Mouse (Mus musculus): Measurements from ENCODE around the gene Inf2. TPM values are rescaled to one million over a fixed set of nuclear protein-coding genes. Genes with fewer than 3 reads are reported as not detected.

The Inf2 gene
- 4.3 and 4.6 TPM in 2 replicates for polyA plus RNA-seq (2014; fragmentation: Nextera tagmentation; extraction: Ambion mirVana)

DNA sequence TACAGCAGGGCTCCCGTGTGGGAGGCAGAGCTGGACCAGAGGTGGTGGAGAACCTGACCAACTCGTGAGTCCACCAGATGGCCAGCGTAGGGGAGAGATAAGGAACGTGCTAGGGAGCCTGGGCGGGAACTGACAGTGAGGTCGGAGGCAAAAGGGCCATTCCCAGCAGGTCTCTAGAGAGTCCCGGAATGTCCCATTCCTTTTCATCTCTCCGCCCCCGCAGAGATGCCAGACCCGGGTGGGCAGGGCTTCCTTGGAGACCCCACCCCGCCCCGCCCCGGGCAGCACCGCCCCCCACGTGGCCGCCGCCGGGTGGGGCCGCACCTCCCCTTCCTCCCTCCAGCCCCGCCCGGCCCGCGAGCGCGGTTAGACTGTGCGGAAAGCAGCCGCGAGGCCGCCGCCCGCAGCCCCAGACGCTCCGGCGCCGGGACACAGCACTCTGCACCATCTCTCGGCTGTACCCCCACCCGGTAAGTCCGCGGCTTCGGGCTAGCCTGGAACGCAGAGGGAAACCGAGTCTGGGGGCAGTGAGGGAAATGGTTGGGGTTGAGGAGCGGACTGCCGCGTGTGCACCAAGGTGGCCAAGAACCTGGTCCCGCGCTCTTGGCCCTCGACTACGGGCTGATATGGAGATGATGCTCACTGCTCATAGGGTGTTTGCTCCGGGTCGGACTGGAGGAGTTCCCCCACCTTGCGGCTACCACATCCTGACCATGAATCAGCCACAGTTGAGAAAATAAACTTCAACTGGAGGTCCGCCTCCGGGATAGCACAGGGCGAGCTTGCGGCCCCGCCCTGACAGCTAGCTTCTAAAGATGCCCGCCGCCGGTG lies at the start of gene Inf2:
Inf2 (plus strand) TSS at position 359 of the 831 bp plus-strand sequence.
- H3K4me1 ChIP-seq (replicated peaks; ENCODE audit: control insufficient read depth, insufficient read depth, low read length): peaks cover 19% of the 10 kb centered on the region
- H3K36me3 ChIP-seq (ENCODE audit: control insufficient read depth, insufficient read depth, low read length): no peaks in the 10 kb centered on the region
- WGBS: under 1% methylated on average over 53 of the region's 60 CpGs
- H3K27ac ChIP-seq (ENCODE audit: low read depth): no peak within 1 kb of the TSS
- H3K9ac ChIP-seq (ENCODE audit: low read length): peak within 1 kb of the TSS; percentile 57
- H3K27me3 ChIP-seq (replicated peaks; ENCODE audit: control insufficient read depth, insufficient read depth, low read length): peaks cover 4% of the 10 kb centered on the region; the same call in 1 of the 2 replicates
- H3K4me2 ChIP-seq (ENCODE audit: low read length): peak within 1 kb of the TSS; percentile 91
- peak; percentile 83 for DNase-seq (ENCODE audit: low spot score)
- H3K4me3 ChIP-seq (ENCODE audit: low read depth, low read length): peak within 1 kb of the TSS; percentile 61
- peak; percentile 85 for ATAC-seq (replicated peaks; ENCODE audit: low FRiP score, low TSS enrichment, low read depth)
- H3K9me3 ChIP-seq (ENCODE audit: control insufficient read depth, low read length): no peaks in the 10 kb centered on the region

GRCm38 (mm10) chr12:112539466-112539965 lies 49.1 kb upstream of the Inf2 start:
- H3K4me3 ChIP-seq (ENCODE audit: low read depth, low read length): no peak overlapping the region
- no peak for DNase-seq (ENCODE audit: low spot score)
- no peak overlapping the region for H3K9ac ChIP-seq (ENCODE audit: low read length)
- 88% methylated on average over 7 of the region's 7 CpGs for whole genome bisulfite sequencing
- H3K27me3 ChIP-seq (replicated peaks; ENCODE audit: control insufficient read depth, insufficient read depth, low read length): no peaks in the 10 kb centered on the region
- no peak overlapping the region for H3K27ac ChIP-seq (ENCODE audit: low read depth)
- H3K36me3 ChIP-seq (ENCODE audit: control insufficient read depth, insufficient read depth, low read length): no peaks in the 10 kb centered on the region
- H3K4me2 ChIP-seq (ENCODE audit: low read length): no peak overlapping the region
- ATAC-seq (replicated peaks; ENCODE audit: low FRiP score, low TSS enrichment, low read depth): no peak
- H3K9me3 ChIP-seq (ENCODE audit: control insufficient read depth, low read length): no peaks in the 10 kb centered on the region
- H3K4me1 ChIP-seq (replicated peaks; ENCODE audit: control insufficient read depth, insufficient read depth, low read length): 0 out of 2 replicates have a peak, but pooled peaks cover 6% of the 10 kb centered on the region

GRCm38 (mm10) chr12:112540321-112540720 lies 48.3 kb upstream of the Inf2 start:
- H3K4me3 ChIP-seq (ENCODE audit: low read depth, low read length): no peak overlapping the region
- WGBS: 91% methylated on average over 12 of the region's 12 CpGs
- H3K4me2 ChIP-seq (ENCODE audit: low read length): no peak overlapping the region
- H3K27ac ChIP-seq (ENCODE audit: low read depth): no peak overlapping the region
- no peaks in the 10 kb centered on the region for H3K9me3 ChIP-seq (ENCODE audit: control insufficient read depth, low read length)
- H3K36me3 ChIP-seq (ENCODE audit: control insufficient read depth, insufficient read depth, low read length): no peaks in the 10 kb centered on the region
- DNase-seq (ENCODE audit: low spot score) (no peak), ATAC-seq (replicated peaks; ENCODE audit: low FRiP score, low TSS enrichment, low read depth) (no peak)
- no peaks in the 10 kb centered on the region for H3K27me3 ChIP-seq (replicated peaks; ENCODE audit: control insufficient read depth, insufficient read depth, low read length)
- H3K4me1 ChIP-seq (replicated peaks; ENCODE audit: control insufficient read depth, insufficient read depth, low read length): 0 out of 2 replicates have a peak, but pooled peaks cover 6% of the 10 kb centered on the region
- no peak overlapping the region for H3K9ac ChIP-seq (ENCODE audit: low read length)

DNA sequence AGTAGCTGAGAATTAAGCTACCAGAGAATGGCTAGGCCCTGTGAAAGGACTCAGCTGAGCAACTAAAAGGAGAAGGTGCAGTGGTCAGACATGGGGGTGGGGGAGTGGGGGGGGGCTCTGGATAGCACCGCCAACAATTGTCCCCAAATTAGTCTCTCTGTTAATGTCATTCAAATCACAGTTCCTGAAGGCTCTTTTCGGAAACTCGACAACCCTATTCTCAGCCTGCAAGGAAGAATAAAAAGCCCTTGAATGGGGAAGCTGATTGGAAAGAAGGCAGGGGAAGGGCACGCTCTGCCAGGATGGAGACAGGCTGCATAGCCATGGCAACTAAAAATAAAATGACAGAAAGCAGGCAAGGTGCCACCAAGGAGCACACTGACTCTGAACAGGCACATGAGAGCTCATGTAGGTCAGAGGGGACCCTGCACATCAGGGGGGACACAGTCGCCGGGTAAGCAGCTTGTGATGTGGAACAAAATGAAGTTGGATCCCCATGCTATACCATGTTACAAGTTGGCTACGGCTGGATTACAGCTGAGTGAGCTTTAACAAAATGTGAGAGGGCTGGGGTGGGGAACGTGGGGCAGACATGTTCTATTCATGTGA lies 47.0 kb upstream of the Inf2 start:
- Histone ChIP-seq H3K36me3 (ENCODE audit: control insufficient read depth, insufficient read depth, low read length) (no peaks in the 10 kb centered on the region), H3K27me3 (replicated peaks; ENCODE audit: control insufficient read depth, insufficient read depth, low read length) (no peaks in the 10 kb centered on the region), H3K9ac (ENCODE audit: low read length) (no peak overlapping the region), H3K4me3 (ENCODE audit: low read depth, low read length) (no peak overlapping the region), H3K27ac (ENCODE audit: low read depth) (no peak overlapping the region), H3K4me2 (ENCODE audit: low read length) (no peak overlapping the region), H3K9me3 (ENCODE audit: control insufficient read depth, low read length) (no peaks in the 10 kb centered on the region), H3K4me1 (replicated peaks; ENCODE audit: control insufficient read depth, insufficient read depth, low read length) (0 out of 2 replicates have a peak, but pooled peaks cover 6% of the 10 kb centered on the region)
- DNase-seq (ENCODE audit: low spot score) (no peak), ATAC-seq (replicated peaks; ENCODE audit: low FRiP score, low TSS enrichment, low read depth) (no peak)
- WGBS: 80% methylated on average over 8 of the region's 8 CpGs

DNA sequence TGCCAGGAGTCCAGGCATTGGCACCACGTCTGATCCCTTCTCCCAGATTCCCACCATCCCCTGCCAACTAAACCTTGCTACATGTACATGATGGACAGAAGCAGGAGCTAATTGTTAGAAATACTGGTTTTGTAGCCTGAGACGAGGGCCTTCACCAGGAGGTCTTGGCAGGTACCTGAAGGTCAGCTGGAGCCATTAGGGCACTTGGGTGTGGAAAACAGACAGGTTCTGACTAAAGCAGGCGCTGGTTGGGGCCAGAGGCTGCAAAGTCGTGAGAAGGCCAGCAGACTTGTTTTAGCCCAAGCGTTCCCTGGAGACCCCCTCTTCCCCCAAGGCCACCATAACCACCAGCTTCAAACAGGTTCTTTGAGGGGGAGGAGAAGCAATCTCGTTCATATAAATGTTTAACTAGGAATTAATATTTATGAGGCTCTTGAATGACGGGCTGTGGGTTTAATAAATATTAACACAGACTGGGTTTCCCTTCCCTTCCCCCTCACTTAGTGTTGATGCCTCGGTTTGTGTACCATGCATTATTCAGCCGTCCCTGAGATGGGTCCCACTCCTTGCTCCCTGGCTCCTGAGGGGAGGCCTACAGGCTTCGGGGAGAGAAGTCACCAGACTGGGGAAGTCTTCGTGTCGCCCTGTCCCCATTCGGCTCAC lies 46.2 kb upstream of the Inf2 start:
- H3K4me3 ChIP-seq (ENCODE audit: low read depth, low read length): no peak overlapping the region
- WGBS: 58% methylated on average over 13 of the region's 13 CpGs
- no peaks in the 10 kb centered on the region for H3K9me3 ChIP-seq (ENCODE audit: control insufficient read depth, low read length)
- no peak overlapping the region for H3K27ac ChIP-seq (ENCODE audit: low read depth)
- H3K36me3 ChIP-seq (ENCODE audit: control insufficient read depth, insufficient read depth, low read length): no peaks in the 10 kb centered on the region
- H3K9ac ChIP-seq (ENCODE audit: low read length): no peak overlapping the region
- no peak overlapping the region for H3K4me2 ChIP-seq (ENCODE audit: low read length)
- peak; percentile 58 for DNase-seq (ENCODE audit: low spot score)
- 0 out of 2 replicates have a peak, but pooled peaks cover 6% of the 10 kb centered on the region for H3K4me1 ChIP-seq (replicated peaks; ENCODE audit: control insufficient read depth, insufficient read depth, low read length)
- H3K27me3 ChIP-seq (replicated peaks; ENCODE audit: control insufficient read depth, insufficient read depth, low read length): no peaks in the 10 kb centered on the region
- peak; percentile 42; the same call in 1 of the 2 replicates for ATAC-seq (replicated peaks; ENCODE audit: low FRiP score, low TSS enrichment, low read depth)

DNA sequence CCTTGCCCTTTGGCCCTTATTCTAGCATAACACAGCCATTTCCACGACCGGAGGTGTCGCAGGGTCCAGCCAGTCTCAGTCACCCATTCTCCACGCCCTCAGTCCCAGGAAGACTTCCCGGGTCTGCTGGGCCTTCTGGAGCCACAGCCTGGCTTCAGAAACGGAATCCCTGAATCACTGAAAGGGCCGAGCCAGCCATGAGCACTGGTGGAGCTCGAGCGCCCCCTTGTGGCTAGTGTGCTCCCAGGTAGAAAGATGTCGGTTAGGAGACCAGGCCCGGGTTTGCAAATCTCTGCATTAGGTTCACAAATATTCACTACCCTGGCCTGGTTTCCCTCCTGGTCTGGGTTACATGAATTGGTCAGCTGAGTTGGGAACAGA lies 45.7 kb upstream of the Inf2 start:
- H3K4me2 ChIP-seq (ENCODE audit: low read length): no peak overlapping the region

DNA sequence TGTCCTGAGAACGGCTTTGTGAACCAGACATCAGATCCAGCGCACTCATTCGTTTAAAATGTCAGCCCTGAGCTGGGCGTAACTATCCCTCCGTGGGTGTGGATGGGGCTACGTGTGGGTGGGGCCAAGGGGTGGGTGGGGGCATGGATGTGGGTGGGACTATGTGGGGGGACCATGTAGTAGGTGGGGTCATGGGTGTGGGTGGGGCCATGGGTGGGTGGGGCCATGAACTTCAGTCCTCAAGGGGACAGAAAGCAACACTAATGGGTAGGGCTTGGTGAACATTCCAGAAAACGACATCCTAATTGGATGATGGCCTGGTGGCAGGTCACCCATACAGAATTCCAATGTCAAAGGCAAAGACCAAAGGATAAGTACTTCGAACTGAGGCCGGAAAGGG lies 44.6 kb upstream of the Inf2 start:
- DNase-seq (ENCODE audit: low spot score) (no peak), ATAC-seq (replicated peaks; ENCODE audit: low FRiP score, low TSS enrichment, low read depth) (no peak)
- no peaks in the 10 kb centered on the region for H3K36me3 ChIP-seq (ENCODE audit: control insufficient read depth, insufficient read depth, low read length)
- no peak overlapping the region for H3K27ac ChIP-seq (ENCODE audit: low read depth)
- no peaks in the 10 kb centered on the region for H3K27me3 ChIP-seq (replicated peaks; ENCODE audit: control insufficient read depth, insufficient read depth, low read length)
- 69% methylated on average over 9 of the region's 9 CpGs for WGBS
- no peak overlapping the region for H3K4me3 ChIP-seq (ENCODE audit: low read depth, low read length)
- no peak overlapping the region for H3K4me2 ChIP-seq (ENCODE audit: low read length)
- H3K9me3 ChIP-seq (ENCODE audit: control insufficient read depth, low read length): no peaks in the 10 kb centered on the region
- 0 out of 2 replicates have a peak, but pooled peaks cover 6% of the 10 kb centered on the region for H3K4me1 ChIP-seq (replicated peaks; ENCODE audit: control insufficient read depth, insufficient read depth, low read length)
- H3K9ac ChIP-seq (ENCODE audit: low read length): no peak overlapping the region

More for the DNA sequence above, 45.7 kb upstream of the Inf2 start:
- ATAC-seq (replicated peaks; ENCODE audit: low FRiP score, low TSS enrichment, low read depth): peak; percentile 50
- WGBS: 5% methylated on average over 11 of the region's 11 CpGs
- no peaks in the 10 kb centered on the region for H3K9me3 ChIP-seq (ENCODE audit: control insufficient read depth, low read length)
- H3K27ac ChIP-seq (ENCODE audit: low read depth): no peak overlapping the region
- no peaks in the 10 kb centered on the region for H3K36me3 ChIP-seq (ENCODE audit: control insufficient read depth, insufficient read depth, low read length)
- peak; percentile 98 for DNase-seq (ENCODE audit: low spot score)
- 0 out of 2 replicates have a peak, but pooled peaks cover 6% of the 10 kb centered on the region for H3K4me1 ChIP-seq (replicated peaks; ENCODE audit: control insufficient read depth, insufficient read depth, low read length)
- no peak overlapping the region for H3K4me3 ChIP-seq (ENCODE audit: low read depth, low read length)
- H3K27me3 ChIP-seq (replicated peaks; ENCODE audit: control insufficient read depth, insufficient read depth, low read length): no peaks in the 10 kb centered on the region
- H3K9ac ChIP-seq (ENCODE audit: low read length): no peak overlapping the region

DNA sequence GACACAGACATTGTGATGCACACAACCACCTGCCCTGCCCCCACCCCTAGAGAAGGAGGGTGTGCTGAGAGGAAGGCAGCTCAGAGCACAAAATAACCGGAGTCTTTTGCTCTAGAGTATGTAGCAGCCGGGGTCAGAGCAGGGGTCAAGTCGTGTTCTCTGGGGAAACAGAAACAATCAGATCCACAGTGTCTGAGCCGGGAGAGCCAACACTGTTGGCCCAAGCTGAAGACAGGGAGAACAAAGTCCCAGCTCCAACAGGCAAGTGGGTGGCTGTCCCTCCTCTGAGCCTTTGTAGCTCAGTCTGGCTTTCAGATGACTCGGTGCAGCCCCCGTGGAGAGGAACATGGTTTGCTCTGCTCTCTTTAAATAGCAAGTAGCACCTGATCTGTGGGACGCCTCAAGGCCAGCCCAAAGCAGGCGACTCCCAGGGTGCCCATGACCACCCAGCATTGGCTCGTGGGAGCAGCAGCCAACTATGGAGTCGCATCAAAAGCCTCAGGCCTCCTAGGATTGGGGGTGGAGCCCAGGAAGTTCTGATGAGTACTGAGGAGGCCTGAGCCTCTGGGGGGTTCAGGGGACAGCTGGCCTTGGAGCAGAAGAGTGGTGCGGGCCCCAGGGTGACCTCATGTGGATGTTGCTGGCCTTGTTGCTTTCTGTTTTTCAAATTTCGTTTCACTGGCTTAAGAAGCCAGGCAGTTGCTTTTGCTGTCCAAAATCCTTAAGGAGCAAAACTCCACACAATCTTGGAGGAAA lies 43.5 kb upstream of the Inf2 start:
- no peaks in the 10 kb centered on the region for H3K9me3 ChIP-seq (ENCODE audit: control insufficient read depth, low read length)
- no peak for ATAC-seq (replicated peaks; ENCODE audit: low FRiP score, low TSS enrichment, low read depth)
- H3K4me1 ChIP-seq (replicated peaks; ENCODE audit: control insufficient read depth, insufficient read depth, low read length): 0 out of 2 replicates have a peak, but pooled peaks cover 6% of the 10 kb centered on the region
- H3K36me3 ChIP-seq (ENCODE audit: control insufficient read depth, insufficient read depth, low read length): no peaks in the 10 kb centered on the region
- H3K27me3 ChIP-seq (replicated peaks; ENCODE audit: control insufficient read depth, insufficient read depth, low read length): no peaks in the 10 kb centered on the region
- WGBS: 37% methylated on average over 12 of the region's 12 CpGs
- H3K9ac ChIP-seq (ENCODE audit: low read length): no peak overlapping the region
- no peak overlapping the region for H3K4me2 ChIP-seq (ENCODE audit: low read length)
- H3K4me3 ChIP-seq (ENCODE audit: low read depth, low read length): no peak overlapping the region
- no peak for DNase-seq (ENCODE audit: low spot score)
- no peak overlapping the region for H3K27ac ChIP-seq (ENCODE audit: low read depth)

All from intestine, embryonic 14.5 days (tissue).